ENCODE assay signal across 18 mouse cellular contexts in the genomic region with DNA sequence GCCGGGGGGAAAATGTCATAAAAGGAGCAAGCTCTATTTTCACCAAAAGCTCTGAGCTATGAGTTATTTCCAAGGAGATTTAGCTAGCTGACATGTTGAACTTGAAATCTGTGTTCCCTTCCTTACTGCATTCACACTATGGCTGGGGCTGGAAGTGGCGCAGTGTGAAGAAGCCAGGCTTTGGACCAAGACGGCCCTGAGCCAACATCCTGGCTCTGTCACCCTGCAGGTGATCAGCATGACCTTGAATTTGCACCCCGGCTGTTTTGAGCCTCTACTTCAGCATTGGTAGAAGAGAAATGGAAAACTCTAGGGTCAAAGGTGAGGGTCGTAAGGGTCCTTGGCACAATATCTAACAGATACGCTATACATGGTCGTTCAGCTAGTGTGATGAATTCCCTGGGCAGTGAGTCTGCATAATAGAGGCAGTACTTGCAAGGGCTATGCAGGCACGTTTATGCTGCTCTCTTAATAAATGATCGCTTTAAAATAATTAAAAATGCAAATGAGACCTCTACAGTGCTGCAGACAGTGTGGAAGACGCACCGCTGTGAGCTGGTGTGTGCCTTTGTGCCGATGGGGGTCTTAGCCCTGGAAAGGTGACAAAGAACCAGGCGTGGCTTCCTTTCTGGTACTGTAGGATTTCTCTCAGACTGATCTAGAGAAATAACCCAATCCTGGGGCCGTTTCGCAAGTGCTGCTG.
DNase-seq lines count a peak whose midpoint lies in the region; ATAC-seq lines count a peak whose summit lies in the region.
"Had no signal": no experiment of that assay in that cellular context is flagged by ENCODE, and none has a peak within 500 bp of the region (broad histone marks: within the 10 kb centered on the region; RNA-seq: fewer than 3 reads in every experiment).

No protein-coding gene starts in this region.

- 77% methylated on average over 15 of the region's 15 CpGs for WGBS in midbrain, embryonic 11.5 days
- 78% methylated on average over 15 of the region's 15 CpGs for WGBS in midbrain, embryonic 10.5 days
- 46% methylated on average over 15 of the region's 15 CpGs for whole genome bisulfite sequencing in hindbrain, embryonic 14.5 days
- WGBS in neural tube, embryonic 13.5 days = 46% methylated on average over 15 of the region's 15 CpGs

- no peak overlapping the region for H3K27ac ChIP-seq in midbrain, embryonic 11.5 days (ENCODE audit: low read depth, low read length)
- H3K27ac ChIP-seq in midbrain, embryonic 10.5 days (replicated peaks) = no peak overlapping the region; the same call in 1 of the 2 replicates
- H3K27ac ChIP-seq in hindbrain, embryonic 14.5 days = 0 out of 2 replicates have a peak overlapping the region, but pooled peaks have one; percentile 6
- H3K27ac ChIP-seq in neural tube, embryonic 13.5 days (replicated peaks) = peak overlapping the region; percentile 74
- H3K27ac ChIP-seq: forebrain, embryonic 10.5 days; gastrocnemius, adult 2 months; heart, embryonic 13.5 days; limb, embryonic 15.5 days; liver, embryonic 15.5 days; macrophage; midbrain, embryonic 12.5 days had no signal

- no peaks in the 10 kb centered on the region for H3K4me1 ChIP-seq in midbrain, embryonic 11.5 days (ENCODE audit: control insufficient read depth, insufficient read depth, low read length)
- H3K4me1 ChIP-seq in midbrain, embryonic 10.5 days = no peaks in the 10 kb centered on the region
- no peaks in the 10 kb centered on the region for H3K4me1 ChIP-seq in hindbrain, embryonic 14.5 days (replicated peaks; ENCODE audit: control insufficient read depth, insufficient read depth, low read length)
- H3K4me1 ChIP-seq in neural tube, embryonic 13.5 days (replicated peaks) = peaks cover 20% of the 10 kb centered on the region
- H3K4me1 ChIP-seq: forebrain, embryonic 10.5 days; heart, embryonic 13.5 days; limb, embryonic 15.5 days; liver, embryonic 15.5 days had no signal

- ATAC-seq in midbrain, embryonic 11.5 days (ENCODE audit: low FRiP score) = no peak
- ATAC-seq in hindbrain, embryonic 14.5 days (ENCODE audit: low FRiP score) = peak; percentile 57; the same call in 1 of the 2 replicates
- ATAC-seq in neural tube, embryonic 13.5 days (ENCODE audit: low read depth) = peak; percentile 91

- no peaks in the 10 kb centered on the region for H3K27me3 ChIP-seq in midbrain, embryonic 11.5 days (ENCODE audit: control insufficient read depth, insufficient read depth, low read length)
- H3K27me3 ChIP-seq in midbrain, embryonic 10.5 days (ENCODE audit: low read depth, poor library complexity, severe bottlenecking) = no peaks in the 10 kb centered on the region
- H3K27me3 ChIP-seq in hindbrain, embryonic 14.5 days (ENCODE audit: control insufficient read depth, insufficient read depth, low read length) = no peaks in the 10 kb centered on the region
- H3K27me3 ChIP-seq in neural tube, embryonic 13.5 days = no peaks in the 10 kb centered on the region
- H3K27me3 ChIP-seq: heart, embryonic 13.5 days; limb, embryonic 15.5 days; liver, embryonic 15.5 days; midbrain, embryonic 12.5 days had no signal

- no peak overlapping the region for H3K9ac ChIP-seq in midbrain, embryonic 11.5 days (ENCODE audit: low read length)
- no peak overlapping the region for H3K9ac ChIP-seq in hindbrain, embryonic 14.5 days
- H3K9ac ChIP-seq in neural tube, embryonic 13.5 days = no peak overlapping the region
- H3K9ac ChIP-seq: heart, embryonic 13.5 days; limb, embryonic 15.5 days; liver, embryonic 15.5 days; midbrain, embryonic 12.5 days had no signal

- peak; percentile 14 for DNase-seq in cerebellum, adult 9-11 months
- no peak for DNase-seq in cerebellum, adult 8-10 months
- peak; percentile 61 for DNase-seq in midbrain, embryonic 11.5 days (ENCODE audit: low spot score, missing footprints)
- no peak for DNase-seq in midbrain, embryonic 10.5 days (ENCODE audit: low spot score)
- DNase-seq in hindbrain, embryonic 14.5 days (ENCODE audit: low spot score) = no peak
- DNase-seq in kidney, adult 8-10 months = no peak
- no peak for DNase-seq in adrenal gland, adult 2 months
- DNase-seq: gastrocnemius, adult 2 months; right cerebral cortex, postnatal 14 days; spleen, adult 18-20 months; thymus, postnatal 25 days had no signal

- no peaks in the 10 kb centered on the region for H3K9me3 ChIP-seq in midbrain, embryonic 11.5 days (ENCODE audit: control insufficient read depth, low read length)
- no peaks in the 10 kb centered on the region for H3K9me3 ChIP-seq in midbrain, embryonic 10.5 days (replicated peaks)
- no peaks in the 10 kb centered on the region for H3K9me3 ChIP-seq in hindbrain, embryonic 14.5 days (ENCODE audit: control insufficient read depth, low read length)
- no peaks in the 10 kb centered on the region for H3K9me3 ChIP-seq in neural tube, embryonic 13.5 days
- H3K9me3 ChIP-seq: forebrain, embryonic 10.5 days; heart, embryonic 13.5 days; limb, embryonic 15.5 days; liver, embryonic 15.5 days; midbrain, embryonic 12.5 days had no signal

- H3K36me3 ChIP-seq in midbrain, embryonic 11.5 days (ENCODE audit: control insufficient read depth, insufficient read depth, low read length) = no peaks in the 10 kb centered on the region
- H3K36me3 ChIP-seq in midbrain, embryonic 10.5 days = no peaks in the 10 kb centered on the region
- H3K36me3 ChIP-seq in hindbrain, embryonic 14.5 days (replicated peaks; ENCODE audit: control insufficient read depth, insufficient read depth) = no peaks in the 10 kb centered on the region
- H3K36me3 ChIP-seq in neural tube, embryonic 13.5 days = no peaks in the 10 kb centered on the region
- H3K36me3 ChIP-seq: forebrain, embryonic 10.5 days; heart, embryonic 13.5 days; limb, embryonic 15.5 days; liver, embryonic 15.5 days; midbrain, embryonic 12.5 days had no signal

- no peak overlapping the region for H3K4me2 ChIP-seq in midbrain, embryonic 11.5 days
- H3K4me2 ChIP-seq in hindbrain, embryonic 14.5 days (replicated peaks) = no peak overlapping the region
- H3K4me2 ChIP-seq in neural tube, embryonic 13.5 days = no peak overlapping the region
- H3K4me2 ChIP-seq: heart, embryonic 13.5 days; limb, embryonic 15.5 days; liver, embryonic 15.5 days; midbrain, embryonic 12.5 days had no signal

- no peak overlapping the region for H3K4me3 ChIP-seq in midbrain, embryonic 11.5 days (ENCODE audit: low read depth, low read length)
- no peak overlapping the region for H3K4me3 ChIP-seq in midbrain, embryonic 10.5 days
- H3K4me3 ChIP-seq in hindbrain, embryonic 14.5 days (replicated peaks; ENCODE audit: low read length) = no peak overlapping the region
- no peak overlapping the region for H3K4me3 ChIP-seq in neural tube, embryonic 13.5 days
- H3K4me3 ChIP-seq: forebrain, embryonic 10.5 days; gastrocnemius, adult 2 months; heart, embryonic 13.5 days; limb, embryonic 15.5 days; liver, embryonic 15.5 days; midbrain, embryonic 12.5 days had no signal

Comparison
In these comparisons a context has a peak if more than half of its experiments do, and no peak if none do; other contexts are left out.
1. DNase-seq: peak in cerebellum, adult 9-11 months (single experiment) and midbrain, embryonic 11.5 days (single experiment); none in cerebellum, adult 8-10 months (single experiment), midbrain, embryonic 10.5 days (single experiment), hindbrain, embryonic 14.5 days (single experiment), kidney, adult 8-10 months (0 of 2) and adrenal gland, adult 2 months (single experiment).
2. H3K27ac ChIP-seq: peak in hindbrain, embryonic 14.5 days (single experiment) and neural tube, embryonic 13.5 days (single experiment); none in midbrain, embryonic 11.5 days (single experiment) and midbrain, embryonic 10.5 days (single experiment).